Mouse (Mus musculus) adrenal gland, adult (tissue): ENCODE measurements around the gene Ivl.

Experiments used
- DNase-seq, 2 experiments: peaks; one replicate each; pipeline ENCODE4 v3.0.0; 2022 to 2023; ENCODE audit warnings: low spot score in 1 of 2; ENCODE audit not compliant: inconsistent age in 2 of 2

Gene Ivl

DNA sequence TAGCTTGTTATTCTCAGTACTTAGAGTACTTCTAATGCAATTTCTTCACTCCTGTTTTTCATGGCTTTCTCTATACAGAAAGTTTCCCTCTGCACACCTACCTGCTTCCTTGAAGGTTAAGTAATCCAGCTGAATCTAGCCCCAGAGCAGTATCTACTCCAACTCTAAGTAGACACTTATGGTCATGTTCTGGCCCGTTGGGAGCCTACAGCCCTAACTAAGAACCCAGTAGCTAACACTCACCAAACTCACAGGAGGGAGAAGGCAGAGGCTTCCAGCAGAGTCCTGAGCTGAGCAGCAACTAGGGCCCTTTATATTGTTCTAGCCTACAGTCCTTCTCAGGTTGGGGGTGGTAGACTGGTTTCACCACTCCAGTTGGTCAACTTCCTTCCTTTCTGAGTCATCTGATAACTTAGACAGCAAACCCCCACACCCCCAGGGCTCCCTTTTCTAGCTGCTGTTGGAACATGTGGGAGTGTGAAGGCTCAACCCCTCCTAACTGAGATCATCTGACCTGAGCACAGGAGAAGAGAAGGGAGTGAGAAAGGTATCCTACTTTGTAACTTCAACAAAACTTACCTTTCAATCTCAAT, at the start of gene Ivl:
TSS of gene Ivl (minus strand) at position 287 of the 593 bp plus-strand sequence.
- no peak for DNase-seq

DNA sequence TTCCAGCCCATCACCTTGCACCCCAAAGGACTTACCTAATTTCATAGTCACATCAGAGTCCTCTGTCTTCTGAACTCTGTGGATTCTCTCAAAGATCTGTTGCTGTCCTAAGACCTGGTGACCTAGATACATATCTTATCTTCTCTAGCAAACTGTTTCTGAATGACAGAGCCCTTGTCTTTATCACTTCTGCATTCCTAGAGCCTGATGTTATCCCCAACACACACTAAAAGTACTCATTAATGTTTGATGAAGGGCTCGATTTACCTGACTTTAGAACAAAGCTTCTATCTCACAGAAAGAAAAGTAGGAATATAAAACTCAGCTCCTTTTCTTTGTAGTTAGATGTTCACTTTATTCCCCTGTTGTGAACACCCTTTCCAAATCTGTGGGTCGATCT, 48.0 kb upstream of the Ivl start, which contains the start of gene Lce6a:
TSS of gene Lce6a (minus strand) at position 101 of the 400 bp plus-strand sequence.
- no peak for DNase-seq

- no peak for DNase-seq
These were observed 36.3 kb upstream of the Ivl start for GRCm38 (mm10) chr3:92609804-92610203.

- DNase-seq: no peak
These were observed 33.9 kb upstream of the Ivl start, which contains the start of gene 2210017I01Rik for GRCm38 (mm10) chr3:92607392-92607791. Gene 2210017I01Rik (minus strand): TSS chr3:92607492.

GRCm38 (mm10) chr3:92602169-92602568, 28.6 kb upstream of the Ivl start:
- peak in 1 of 2 experiments; percentile 40 for DNase-seq

DNA sequence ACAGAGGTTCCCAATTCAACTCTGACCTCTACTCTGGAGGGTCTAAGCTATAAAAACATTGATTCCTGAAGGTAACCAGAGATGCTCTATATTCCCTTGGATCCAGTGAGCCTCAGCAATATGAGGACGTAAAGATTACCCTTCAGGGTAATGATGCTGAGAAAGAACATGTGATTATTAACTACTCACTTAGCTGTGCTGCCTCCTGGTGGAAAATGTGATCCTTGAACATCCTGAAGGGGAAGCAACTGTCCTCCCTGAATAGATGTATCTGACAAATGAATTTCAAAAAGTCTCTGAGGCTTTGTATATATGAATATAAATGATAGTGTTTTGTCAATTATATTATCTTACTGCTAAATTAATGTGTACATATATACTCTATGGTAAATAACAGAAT, 26.9 kb upstream of the Ivl start:
- no peak for DNase-seq

GRCm38 (mm10) chr3:92599973-92600372, 26.4 kb upstream of the Ivl start:
- DNase-seq: no peak

DNA sequence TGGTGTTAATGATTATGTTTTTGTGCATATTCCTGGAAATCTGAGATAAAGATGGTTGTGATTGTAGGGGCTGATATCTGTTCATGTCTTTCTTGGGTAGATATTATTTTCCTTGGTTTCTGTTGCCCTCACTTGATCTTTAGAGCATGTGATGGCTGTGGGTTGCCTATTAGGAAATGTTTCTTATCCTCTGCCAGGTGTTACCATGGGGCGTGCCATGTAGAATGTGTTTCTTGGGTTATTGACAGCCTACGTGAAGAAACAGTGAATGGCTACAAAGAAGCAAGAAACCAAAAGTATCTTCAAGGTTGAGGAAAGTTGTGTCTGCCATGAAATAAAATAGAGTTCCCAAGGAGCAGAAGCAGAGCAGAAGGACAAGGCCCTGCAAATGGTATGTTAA, 24.9 kb upstream of the Ivl start:
- DNase-seq: no peak

GRCm38 (mm10) chr3:92588858-92589257, 15.3 kb upstream of the Ivl start, which contains the start of gene Smcp:
Gene Smcp (minus strand): TSS chr3:92588997.
- no peak for DNase-seq

DNA sequence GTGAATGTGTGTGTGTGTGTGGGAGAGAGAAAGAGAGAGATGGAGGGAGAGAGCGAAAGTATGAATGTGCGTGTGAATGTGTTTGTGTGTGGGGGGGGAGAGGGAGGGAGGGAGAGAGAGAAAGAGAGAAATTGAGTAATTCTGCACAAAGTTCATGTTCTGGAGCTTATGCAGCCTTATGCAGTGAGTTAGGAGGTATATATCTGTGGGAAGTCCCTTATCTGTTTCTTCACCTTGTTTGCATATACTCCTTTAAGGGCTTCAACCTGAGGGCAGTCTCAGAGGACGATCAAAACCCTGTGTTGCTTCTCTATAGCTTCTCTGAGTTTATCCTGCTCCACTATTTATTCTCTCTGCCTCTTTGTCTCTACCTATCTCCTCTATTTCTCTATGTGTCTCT, 13.7 kb upstream of the Ivl start:
- no peak for DNase-seq

GRCm38 (mm10) chr3:92585055-92585454, 11.5 kb upstream of the Ivl start:
- DNase-seq: no peak

DNA sequence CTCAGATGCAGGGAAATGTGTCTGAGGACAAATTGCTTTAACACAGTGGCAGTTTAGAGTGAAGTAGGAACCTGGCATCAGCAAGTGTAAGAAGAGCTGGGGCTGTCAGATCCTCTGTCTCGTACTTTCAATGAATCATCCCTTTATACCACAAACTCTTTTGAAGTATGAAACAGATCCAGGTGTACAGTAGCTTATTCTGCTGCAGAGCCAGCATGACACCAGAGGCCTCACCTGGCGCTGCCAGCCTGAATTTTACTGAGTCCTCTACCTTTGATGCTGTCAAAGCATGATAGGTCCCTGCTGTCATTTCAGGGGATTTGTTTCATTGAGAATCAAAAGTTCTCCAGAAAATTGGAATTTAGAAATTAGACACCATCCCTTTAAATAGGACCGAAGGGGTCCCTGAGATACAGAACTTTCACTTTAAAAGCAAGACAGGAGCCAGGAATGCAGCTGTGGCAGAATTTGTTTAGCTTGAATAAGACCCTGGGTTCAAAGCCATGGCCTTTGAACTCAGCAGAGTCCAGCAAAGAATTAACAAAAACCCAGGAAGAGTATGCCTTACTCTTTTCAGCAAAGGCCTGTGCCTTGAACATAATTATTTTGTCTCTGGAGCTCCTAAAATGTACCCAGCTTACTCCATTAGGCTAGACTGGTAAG, 9.8 kb upstream of the Ivl start:
- DNase-seq: no peak

DNA sequence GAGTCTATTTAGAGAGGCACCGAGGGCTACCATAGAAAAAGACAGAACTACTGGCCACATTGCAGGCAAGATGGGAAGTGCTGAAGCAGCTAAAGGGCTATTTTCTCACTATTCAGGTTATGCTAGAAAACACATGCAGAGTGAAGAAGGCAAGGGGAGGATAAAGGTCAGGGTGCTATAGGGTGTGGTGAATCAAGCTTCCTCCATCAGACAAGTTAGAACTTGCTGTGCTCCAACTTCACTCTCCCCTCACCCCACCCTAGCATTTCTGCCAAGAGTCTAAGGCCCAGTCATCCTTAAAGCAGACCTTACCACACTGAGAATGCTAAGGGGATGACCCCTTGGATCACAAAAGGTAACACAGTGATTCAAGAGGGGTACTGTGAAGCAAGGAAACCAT, 6.0 kb upstream of the Ivl start:
- DNase-seq: no peak

- DNase-seq: no peak
These were observed 5.3 kb upstream of the Ivl start for GRCm38 (mm10) chr3:92578652-92579413.

- no peak for DNase-seq
These were observed 900 bp downstream of the Ivl start for GRCm38 (mm10) chr3:92572514-92573155.

DNA sequence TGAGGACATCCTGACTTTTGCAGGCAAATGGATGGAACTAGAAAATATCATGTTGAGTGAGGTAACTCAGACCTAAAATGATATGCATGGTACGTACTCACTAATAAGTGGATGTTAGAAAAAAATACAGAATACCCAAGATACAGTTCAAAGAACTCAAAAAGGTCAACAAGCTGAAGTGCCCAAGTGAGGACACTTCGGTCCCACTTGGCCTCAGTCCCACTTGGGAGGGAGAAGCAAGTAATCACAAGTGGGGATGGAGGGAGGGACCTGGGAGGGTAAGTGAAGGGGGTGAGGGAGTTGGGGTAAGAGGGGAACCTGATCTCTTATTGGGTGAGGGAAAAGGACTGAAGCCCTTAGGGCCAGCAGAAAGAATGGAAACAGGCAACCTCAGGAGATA, 4.8 kb downstream of the Ivl start:
- no peak for DNase-seq

DNA sequence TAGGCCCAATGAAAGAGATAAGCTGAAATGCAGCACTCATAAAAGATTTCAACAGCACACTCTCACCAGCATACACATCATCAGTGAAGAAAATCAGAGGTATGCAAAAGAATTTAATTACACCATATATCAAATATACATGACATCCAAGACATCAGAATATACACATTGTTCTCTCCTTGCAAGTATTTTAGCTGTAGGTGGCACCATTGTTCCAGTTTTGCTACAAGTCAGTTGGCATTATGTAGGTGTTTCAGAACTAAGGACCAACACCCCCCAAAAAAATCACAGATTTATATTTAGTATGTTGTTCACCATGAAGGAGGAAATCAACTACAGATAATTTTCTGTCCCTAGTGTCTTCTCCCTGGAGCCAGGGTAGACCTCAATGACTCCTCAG, 8.1 kb downstream of the Ivl start:
- DNase-seq: peak in 1 of 2 experiments; percentile 34

- no peak for DNase-seq
These were observed 39.1 kb downstream of the Ivl start, which contains the start of gene 2310046K23Rik for GRCm38 (mm10) chr3:92534411-92534810. Gene 2310046K23Rik (minus strand): TSS chr3:92534511.
